Mouse (Mus musculus) heart, postnatal 36 days (tissue): ENCODE results near the gene Pdk2. TPM values are rescaled to one million over a fixed set of nuclear protein-coding genes. Genes with fewer than 3 reads are reported as not detected.
A peak's percentile ranks its signal among the peaks of the same experiment; 100 is the strongest.

Experiments
- DNase-seq, 2 experiments: peaks; one replicate each; pipeline ENCODE4 v3.0.0; 2021 to 2022
- intact Hi-C: fragments of 180-260 bp; cut with DNase I; formaldehyde crosslinking; loops from one replicate; pipeline ENCODE4 v1.15.1; 2025
- total RNA-seq, 2 experiments: library from RNA; stranded (reverse); gene quantifications; 2 replicates each; pipeline ENCODE4 v1.2.3; 2021

Gene Pdk2
- total RNA-seq, result 100 to 1,000 TPM; 439 to 481 TPM

DNA sequence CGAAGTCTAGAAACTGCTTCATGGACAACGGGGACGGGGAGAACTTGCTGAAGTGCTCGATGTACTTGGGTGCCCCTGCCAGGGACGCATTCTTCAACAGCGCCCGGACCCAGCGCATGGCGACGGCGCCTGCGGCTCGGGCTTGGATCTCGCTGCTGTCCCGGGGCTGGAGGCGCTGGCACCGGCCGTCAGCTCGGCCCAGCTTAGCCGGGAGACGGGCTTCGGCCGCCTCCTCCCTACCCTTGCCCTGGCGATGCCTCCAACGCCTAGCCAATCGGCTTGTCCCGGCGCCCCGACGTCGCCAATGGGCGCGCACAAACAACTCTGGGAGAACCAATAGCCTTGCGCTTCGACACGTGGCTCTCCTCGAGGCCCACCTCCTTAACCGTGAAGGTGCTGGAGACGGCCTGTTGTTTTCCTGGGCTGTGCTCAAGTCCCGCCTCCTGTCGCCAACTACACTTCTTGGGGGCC, at the start of gene Pdk2:
TSS of gene Pdk2 (minus strand) at position 216 of the 471 bp plus-strand sequence.
- intact Hi-C loops, result loop anchor here (2.0 kb wide), 1 partner anchor 62 kb away; no protein-coding TSS in a partner anchor
- DNase-seq, result peak; percentile 92

- DNase-seq, result peak; percentile 58 to 63
- intact Hi-C loops, result no loop called here
These were observed 48.0 kb upstream of the Pdk2 start for GRCm38 (mm10) chr11:95088857-95089779.

DNA sequence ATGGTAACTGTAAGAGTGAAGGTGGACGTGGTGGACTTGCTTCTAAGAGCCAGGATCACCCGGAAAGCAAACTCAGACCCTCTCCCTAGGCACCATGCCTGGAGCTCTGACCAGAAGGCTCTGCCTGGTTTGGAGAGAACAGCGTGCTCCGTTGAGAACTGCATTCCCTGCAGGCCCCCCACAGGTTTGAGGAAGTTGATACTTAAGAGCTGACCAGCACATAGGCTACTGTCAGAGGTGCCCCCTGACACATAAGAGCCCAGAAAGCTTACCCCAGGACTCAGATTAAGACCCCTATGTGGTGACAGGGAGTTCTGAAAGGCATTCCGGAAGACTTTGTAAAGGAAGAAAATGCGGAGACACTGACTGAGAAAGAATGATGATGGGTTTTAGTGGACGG, 47.1 kb upstream of the Pdk2 start:
- intact Hi-C loops, result no loop called here

GRCm38 (mm10) chr11:95087301-95088228, 46.4 kb upstream of the Pdk2 start:
- intact Hi-C loops, result no loop called here

More for the DNA sequence above, 47.1 kb upstream of the Pdk2 start:
- DNase-seq, result no peak

DNA sequence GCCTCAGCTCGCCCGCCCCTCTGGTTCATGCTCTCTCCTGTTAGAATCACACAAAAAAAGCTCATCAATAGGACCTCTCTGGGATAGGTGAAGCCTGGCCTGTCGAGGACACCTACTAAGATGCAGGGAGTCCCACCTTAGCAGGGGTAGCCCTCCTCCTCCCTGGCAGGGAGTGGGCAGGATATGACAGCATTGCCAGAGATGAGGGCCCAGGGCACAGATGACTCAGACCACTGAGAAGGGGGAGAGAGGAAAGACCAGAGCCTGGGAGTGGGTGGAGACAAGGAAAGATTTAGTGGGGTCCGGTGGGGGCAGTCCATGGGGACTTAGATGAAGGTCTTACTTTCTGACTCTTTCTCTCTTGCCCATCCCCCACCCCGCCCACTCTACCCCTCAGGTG, 45.1 kb upstream of the Pdk2 start:
- intact Hi-C loops, result no loop called here
- no peak for DNase-seq

More at GRCm38 (mm10) chr11:95087301-95088228, 46.4 kb upstream of the Pdk2 start:
- no peak for DNase-seq

DNA sequence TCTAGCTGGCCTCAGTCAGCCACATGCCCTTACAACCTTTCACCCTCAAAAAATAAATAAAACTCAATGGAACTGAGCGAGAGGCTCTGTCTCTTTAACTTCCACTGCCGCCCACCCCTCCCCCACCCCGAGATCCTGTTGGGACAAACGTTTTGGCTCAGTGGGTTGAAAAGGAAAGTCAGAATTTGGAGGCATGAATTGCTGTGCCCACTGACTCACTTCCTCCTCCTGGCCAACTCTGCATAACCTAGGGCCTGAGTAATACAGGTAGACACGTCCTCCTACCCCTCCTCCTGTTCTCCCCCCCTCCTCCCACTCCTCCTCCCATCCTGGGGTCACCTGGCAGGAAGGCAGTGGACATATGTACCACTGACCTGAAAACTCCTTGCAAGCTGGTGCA, 44.6 kb upstream of the Pdk2 start:
- DNase-seq, result no peak
- intact Hi-C loops, result no loop called here

GRCm38 (mm10) chr11:95084811-95085382, 43.7 kb upstream of the Pdk2 start:
- DNase-seq, result no peak
- intact Hi-C loops, result no loop called here

- DNase-seq, result no peak
These were observed 43.0 kb upstream of the Pdk2 start for GRCm38 (mm10) chr11:95084175-95084574.

GRCm38 (mm10) chr11:95082896-95083295, 41.7 kb upstream of the Pdk2 start:
- intact Hi-C loops, result no loop called here
- no peak for DNase-seq

More at GRCm38 (mm10) chr11:95084175-95084574, 43.0 kb upstream of the Pdk2 start:
- intact Hi-C loops, result no loop called here

GRCm38 (mm10) chr11:95080783-95081182, 39.6 kb upstream of the Pdk2 start:
- intact Hi-C loops, result no loop called here
- no peak for DNase-seq

GRCm38 (mm10) chr11:95079256-95079875, 38.2 kb upstream of the Pdk2 start:
- no peak for DNase-seq

DNA sequence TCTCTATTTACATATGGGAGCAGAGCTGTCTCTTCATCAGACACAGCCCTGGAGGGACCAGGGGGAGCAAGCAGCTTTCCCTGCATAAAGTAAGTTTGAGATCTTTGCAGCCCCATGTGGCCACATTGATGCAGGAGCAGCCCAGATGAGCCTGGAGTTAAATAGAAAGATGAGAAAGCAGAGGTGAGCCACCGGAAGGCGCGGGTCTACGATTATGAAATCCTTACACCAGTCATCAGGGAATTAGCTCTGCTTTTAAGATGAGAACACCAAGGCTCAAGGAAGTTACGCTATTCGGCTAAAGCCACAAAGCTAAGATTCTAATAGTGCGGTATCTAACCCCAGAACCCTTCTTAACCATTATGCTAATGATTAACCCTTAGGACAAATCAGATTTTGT, 36.8 kb upstream of the Pdk2 start:
- intact Hi-C loops, result no loop called here
- DNase-seq, result no peak

More at GRCm38 (mm10) chr11:95079256-95079875, 38.2 kb upstream of the Pdk2 start:
- intact Hi-C loops, result no loop called here

DNA sequence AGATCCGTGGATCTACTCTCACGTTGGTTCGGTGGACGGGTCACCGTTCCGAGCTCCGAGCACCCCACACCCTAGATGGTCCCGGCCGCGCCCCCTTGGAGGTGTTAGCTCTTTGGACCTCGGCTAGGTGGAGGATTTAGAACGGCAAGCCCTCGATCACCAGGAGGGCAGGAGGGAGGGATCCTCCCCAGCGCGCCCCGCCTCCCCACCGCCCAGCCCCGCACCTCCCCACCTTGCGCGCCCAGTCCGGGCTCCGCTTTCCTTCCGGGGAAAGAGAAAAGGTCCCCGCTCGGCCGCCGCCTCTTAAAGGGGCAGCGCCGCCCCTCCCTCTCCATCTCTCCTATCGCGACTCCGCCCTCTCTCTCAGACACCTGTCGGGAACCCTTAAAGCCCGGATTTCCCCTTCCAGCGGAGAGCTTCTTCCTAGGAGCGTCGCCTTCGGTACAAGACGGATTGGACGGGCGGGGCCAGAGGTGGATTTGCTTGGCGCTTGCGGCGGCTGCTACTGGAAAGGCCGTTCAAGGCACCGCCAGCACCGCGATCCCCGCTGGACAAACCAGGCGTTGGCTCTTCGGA, 35.5 kb upstream of the Pdk2 start, which contains the start of gene Itga3:
TSS of gene Itga3 (minus strand) at position 266 of the 576 bp plus-strand sequence.
- DNase-seq, result peak; percentile 69 to 76
- intact Hi-C loops, result loop anchor here (1.0 kb wide), 1 partner anchor 31 kb away; no protein-coding TSS in a partner anchor

DNA sequence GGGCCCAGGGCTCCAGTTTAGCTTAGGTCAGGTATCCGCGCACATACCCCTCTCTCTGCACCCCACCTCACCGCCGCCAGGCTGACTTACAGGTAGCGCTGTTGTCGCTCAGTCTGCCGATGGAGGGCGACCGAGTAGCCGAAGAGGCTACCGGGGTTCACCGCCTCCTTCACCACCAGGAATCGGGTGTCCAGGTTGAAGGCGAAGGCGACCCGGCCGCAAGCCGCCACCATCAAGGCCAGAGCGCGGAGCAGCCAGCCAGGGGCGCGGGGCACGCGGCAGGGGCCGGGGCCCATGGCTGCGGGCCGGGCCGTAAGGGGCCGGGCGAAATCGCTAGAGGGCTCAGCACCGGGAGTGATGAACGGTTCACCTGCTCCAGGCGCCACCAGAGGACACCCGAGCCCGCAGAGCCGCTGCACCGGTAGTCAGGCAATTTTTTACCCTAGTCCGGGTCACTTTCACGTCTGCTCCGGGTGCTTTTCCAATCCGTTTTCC, 34.9 kb upstream of the Pdk2 start:
- intact Hi-C loops, result loop anchor here (1.0 kb wide), 1 partner anchor 31 kb away; no protein-coding TSS in a partner anchor
- peak; percentile 60 to 68 for DNase-seq

- intact Hi-C loops, result loop anchor here (1.0 to 2.0 kb wide), 2 partner anchors 27 to 32 kb away; no protein-coding TSS in a partner anchor
- no peak for DNase-seq
These were observed 34.3 kb upstream of the Pdk2 start for GRCm38 (mm10) chr11:95075197-95076040.

DNA sequence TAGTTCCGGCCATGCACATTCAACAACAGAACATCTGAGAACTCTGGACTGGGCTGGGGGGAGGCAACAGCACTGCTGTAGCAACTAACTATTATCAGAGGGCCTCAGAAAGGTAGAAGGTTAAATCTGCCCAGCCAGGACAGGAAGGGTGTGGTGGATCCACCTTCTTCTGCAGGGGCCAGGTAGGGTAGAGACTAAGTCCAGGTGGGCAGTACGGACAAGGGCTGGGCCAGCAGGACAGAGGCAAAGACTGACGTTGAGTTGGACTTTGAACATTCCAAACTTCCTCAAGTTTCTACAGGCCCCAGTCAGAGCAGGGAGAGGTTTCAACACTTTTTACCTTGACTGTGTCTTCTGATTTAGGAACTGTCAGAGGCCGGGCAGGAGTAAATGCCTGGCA, 33.5 kb upstream of the Pdk2 start:
- DNase-seq, result no peak
- intact Hi-C loops, result loop anchor here (2.0 kb wide), 1 partner anchor 26 kb away; no protein-coding TSS in a partner anchor

GRCm38 (mm10) chr11:95073835-95074234, 32.7 kb upstream of the Pdk2 start:
- DNase-seq, result no peak
- intact Hi-C loops, result loop anchor here (2.0 kb wide), 1 partner anchor 25 kb away; no protein-coding TSS in a partner anchor

GRCm38 (mm10) chr11:95072804-95073203, 31.6 kb upstream of the Pdk2 start:
- DNase-seq, result no peak
- intact Hi-C loops, result no loop called here
